Mouse (Mus musculus) kidney, postnatal 0 days (tissue): ENCODE measurements around the gene Arnt. TPM values are rescaled to one million over a fixed set of nuclear protein-coding genes. Genes with fewer than 3 reads are reported as not detected.

Experiments used
- ATAC-seq: fragments of 200-750 bp; cut with Nextera tagmentation; replicated peaks from 2 replicates; pipeline ENCODE4 v1.8.0; 2017; ENCODE audit warnings: low read depth, moderate number of reproducible peaks, moderate TSS enrichment, moderate library complexity; ENCODE audit not compliant: low FRiP score
- DNase-seq: peaks from one replicate; pipeline ENCODE4 v3.0.0-alpha.2; 2016; ENCODE audit warnings: low spot score
- H3K27ac ChIP-seq: fragments of 300-500 bp; sonication (generic); 2 replicates; pipeline ENCODE4 v1.5.1; 2014; ENCODE audit warnings: mild to moderate bottlenecking
- H3K27me3 ChIP-seq: fragments of 300-500 bp; sonication (generic); 2 replicates; pipeline ENCODE4 v1.6.1; 2014; ENCODE audit warnings: low read length, mixed read lengths; ENCODE audit not compliant: insufficient read depth
- H3K36me3 ChIP-seq: fragments of 300-500 bp; sonication (generic); 2 replicates; pipeline ENCODE4 v1.6.1; 2014; ENCODE audit warnings: low read length, mixed read lengths; ENCODE audit not compliant: insufficient read depth
- H3K4me1 ChIP-seq: fragments of 300-500 bp; sonication (generic); replicated peaks from 2 replicates; pipeline ENCODE4 v1.6.1; 2014; ENCODE audit warnings: antibody characterized with exemption, low read length, mixed read lengths; ENCODE audit not compliant: insufficient read depth
- H3K4me2 ChIP-seq: fragments of 300-500 bp; sonication (generic); 2 replicates; pipeline ENCODE4 v1.6.1; 2014; ENCODE audit warnings: mild to moderate bottlenecking, low read length, moderate library complexity, mixed read lengths
- H3K4me3 ChIP-seq: fragments of 300-500 bp; sonication (generic); replicated peaks from 2 replicates; pipeline ENCODE4 v1.5.1; 2014; ENCODE audit warnings: low read depth, low read length
- H3K9ac ChIP-seq: fragments of 300-500 bp; sonication (generic); 2 replicates; pipeline ENCODE4 v1.6.1; 2014; ENCODE audit warnings: low read depth, low read length
- H3K9me3 ChIP-seq: fragments of 300-500 bp; sonication (generic); replicated peaks from 2 replicates; pipeline ENCODE4 v1.6.1; 2016; ENCODE audit warnings: low read length, inconsistent platforms, mixed read lengths
- CTCF ChIP-seq: IDR thresholded peaks from 2 replicates; pipeline ENCODE4 v1.5.1; 2016; ENCODE audit warnings: antibody characterized with exemption, low read depth, mild to moderate bottlenecking, moderate library complexity
- WGBS: fragments of 180-500 bp; shearing (Covaris S2); extraction: QIAGEN DNeasy Blood & Tissue Kit; methylation state at CpG from one replicate; pipeline ENCODE4 v1.1.7; 2014; 5-methylcytosine and 5-hydroxymethylcytosine counted together
- polyA plus RNA-seq: library from polyadenylated mRNA; unstranded; fragments of >200 nt; fragmentation: Nextera tagmentation; extraction: Ambion mirVana; gene quantifications from 2 replicates; pipeline ENCODE4 v1.2.1, GENCODE M21; 2015

Arnt gene
- polyA plus RNA-seq, 1 experiment from 2014 or later = 21.6 TPM

GRCm38 (mm10) chr3:95542171-95542570 is 108.0 kb downstream of the Arnt start:
- Histone ChIP-seq H3K9me3 (no peaks in the 10 kb centered on the region), H3K4me3 (no peak overlapping the region), H3K27ac (no peak overlapping the region), H3K4me1 (no peaks in the 10 kb centered on the region), H3K9ac (no peak overlapping the region), H3K36me3 (no peaks in the 10 kb centered on the region), H3K27me3 (no peaks in the 10 kb centered on the region), H3K4me2 (no peak overlapping the region)
- DNase-seq = no peak
- ATAC-seq = no peak
- TF ChIP-seq CTCF = no peak

GRCm38 (mm10) chr3:95542981-95543380 is 108.8 kb downstream of the Arnt start:
- WGBS = 66% methylated on average over 7 of the region's 7 CpGs
- no peak overlapping the region for H3K4me2 ChIP-seq
- ATAC-seq (no peak), DNase-seq (no peak)
- no peak for TF ChIP-seq CTCF
- no peak overlapping the region for H3K4me3 ChIP-seq
- H3K27ac ChIP-seq = no peak overlapping the region
- no peaks in the 10 kb centered on the region for H3K36me3 ChIP-seq
- no peaks in the 10 kb centered on the region for H3K9me3 ChIP-seq
- no peaks in the 10 kb centered on the region for H3K27me3 ChIP-seq
- no peaks in the 10 kb centered on the region for H3K4me1 ChIP-seq
- H3K9ac ChIP-seq = no peak overlapping the region

Other genes with a start within 250 kb of the Arnt start
- 4.5 and 5.4 TPM in 2 replicates for gene Gabpb2, start 216.5 kb upstream of the Arnt start, polyA plus RNA-seq
- gene Cdc42se1, start 205.7 kb upstream of the Arnt start, polyA plus RNA-seq = 98.5 and 102 TPM in 2 replicates
- 11.2 and 11.8 TPM in 2 replicates for gene Mllt11, start 202.2 kb upstream of the Arnt start, polyA plus RNA-seq
- gene Gm128, start 192.8 kb upstream of the Arnt start, polyA plus RNA-seq = 1.2 and 1.3 TPM in 2 replicates
- 0.82 and 1.6 TPM in 2 replicates for gene Bnipl, start 183.2 kb upstream of the Arnt start, polyA plus RNA-seq
- 72.6 and 73.2 TPM in 2 replicates for gene Mindy1, start 153.0 kb upstream of the Arnt start, polyA plus RNA-seq
- 20.1 and 20.3 TPM in 2 replicates for gene Prune1, start 152.3 kb upstream of the Arnt start, polyA plus RNA-seq
- gene Anxa9, start 127.2 kb upstream of the Arnt start, polyA plus RNA-seq = 9.9 and 10.1 TPM in 2 replicates
- 172 and 186 TPM in 2 replicates for gene Cers2, start 119.6 kb upstream of the Arnt start, polyA plus RNA-seq
- 22.2 and 23.2 TPM in 2 replicates for gene Setdb1, start 77.2 kb upstream of the Arnt start, polyA plus RNA-seq
- gene 4930558C23Rik, start 31.5 kb upstream of the Arnt start, polyA plus RNA-seq = 0.22 and 0.26 TPM in 2 replicates
- 10.5 and 11.3 TPM in 2 replicates for gene Ctsk, start 64.9 kb downstream of the Arnt start, polyA plus RNA-seq
- 22.1 and 24.0 TPM in 2 replicates for gene Ctss, start 92.4 kb downstream of the Arnt start, polyA plus RNA-seq
- not detected in 2 replicates for gene Hormad1, start 125.3 kb downstream of the Arnt start, polyA plus RNA-seq
- 33.6 and 34.4 TPM in 2 replicates for gene Golph3l, start 154.5 kb downstream of the Arnt start, polyA plus RNA-seq
- gene Ensa, start 190.6 kb downstream of the Arnt start, polyA plus RNA-seq = 53.8 and 57.3 TPM in 2 replicates
- 60.9 and 70.2 TPM in 2 replicates for gene Mcl1, start 224.4 kb downstream of the Arnt start, polyA plus RNA-seq